Mouse (Mus musculus): ENCODE data around the gene Naa40.

GRCm38 (mm10) chr19:7236742-7237141 is 4.2 kb downstream of the Naa40 start:
- TF ChIP-seq POLR2AphosphoS2 (IDR thresholded peaks at IDR 0.05; ENCODE audit: insufficient read length, low read depth): no peak
- no peak for TF ChIP-seq MAX (IDR thresholded peaks at IDR 0.05; ENCODE audit: low read depth)
